Mouse (Mus musculus): ENCODE data around the gene Pi4kb. TPM values are rescaled to one million over a fixed set of nuclear protein-coding genes. Genes with fewer than 3 reads are reported as not detected.

Gene Pi4kb
- polyA plus RNA-seq, 3 experiments from 2014 or later: 9.1 to 12.7 (median 10.6) TPM

Other genes starting within 250 kb of the Pi4kb start
- gene Cgn, start 188.2 kb upstream of the Pi4kb start, polyA plus RNA-seq (2017; shearing (Covaris generic)): under 1 TPM in 1 of 3 experiments, not detected in 2; 0.11 TPM
- 10 to 100 TPM in 2 of 3 experiments, 1 to 10 TPM in 1; 9.4 to 20.5 (median 15.2) TPM for gene Pogz, start 137.2 kb upstream of the Pi4kb start, polyA plus RNA-seq (2017; shearing (Covaris generic))
- gene Psmb4, start 87.8 kb upstream of the Pi4kb start, polyA plus RNA-seq (2017; shearing (Covaris generic)): 100 to 1,000 TPM; 120 to 202 (median 164) TPM
- 1 to 10 TPM in 2 of 3 experiments, under 1 TPM in 1; 0.36 to 2.2 (median 1.5) TPM for gene Selenbp1, start 41.7 kb upstream of the Pi4kb start, polyA plus RNA-seq (2017; shearing (Covaris generic))
- 10 to 100 TPM in 2 of 3 experiments, 1 to 10 TPM in 1; 9.6 to 14.4 (median 13.8) TPM for gene Rfx5, start 20.7 kb upstream of the Pi4kb start, polyA plus RNA-seq (2017; shearing (Covaris generic))
- gene Zfp687, start 40.7 kb downstream of the Pi4kb start, polyA plus RNA-seq (2017; shearing (Covaris generic)): 10 to 100 TPM; 12.2 to 16.5 (median 12.4) TPM
- gene Psmd4, start 67.9 kb downstream of the Pi4kb start, polyA plus RNA-seq (2017; shearing (Covaris generic)): 100 to 1,000 TPM; 175 to 191 (median 181) TPM
- 10 to 100 TPM; 16.7 to 22.4 (median 17.6) TPM for gene Pip5k1a, start 132.2 kb downstream of the Pi4kb start, polyA plus RNA-seq (2017; shearing (Covaris generic))
- gene Vps72, start 136.3 kb downstream of the Pi4kb start, polyA plus RNA-seq (2017; shearing (Covaris generic)): 10 to 100 TPM; 64.0 to 70.0 (median 66.7) TPM
- gene Tmod4, start 149.7 kb downstream of the Pi4kb start, polyA plus RNA-seq (2017; shearing (Covaris generic)): 1 to 10 TPM; 1.8 to 2.5 (median 2.1) TPM
- gene Scnm1, start 159.3 kb downstream of the Pi4kb start, polyA plus RNA-seq (2017; shearing (Covaris generic)): 100 to 1,000 TPM in 2 of 3 experiments, 10 to 100 TPM in 1; 81.4 to 113 (median 106) TPM
- gene Lysmd1, start 159.4 kb downstream of the Pi4kb start, polyA plus RNA-seq (2017; shearing (Covaris generic)): 10 to 100 TPM; 14.6 to 32.0 (median 30.8) TPM
- gene Tnfaip8l2, start 167.6 kb downstream of the Pi4kb start, polyA plus RNA-seq (2017; shearing (Covaris generic)): 100 to 1,000 TPM; 180 to 236 (median 220) TPM
- gene Sema6c, start 185.7 kb downstream of the Pi4kb start, polyA plus RNA-seq (2017; shearing (Covaris generic)): under 1 TPM in 1 of 3 experiments, not detected in 2; 0.16 TPM
- gene Gabpb2, start 243.2 kb downstream of the Pi4kb start, polyA plus RNA-seq (2017; shearing (Covaris generic)): 10 to 100 TPM; 28.0 to 52.1 (median 31.8) TPM

All from inflammation-experienced regulatory T-cells, adult 6 months (primary cell).